8 mouse cellular contexts compared by ENCODE assay signal in the genomic region with DNA sequence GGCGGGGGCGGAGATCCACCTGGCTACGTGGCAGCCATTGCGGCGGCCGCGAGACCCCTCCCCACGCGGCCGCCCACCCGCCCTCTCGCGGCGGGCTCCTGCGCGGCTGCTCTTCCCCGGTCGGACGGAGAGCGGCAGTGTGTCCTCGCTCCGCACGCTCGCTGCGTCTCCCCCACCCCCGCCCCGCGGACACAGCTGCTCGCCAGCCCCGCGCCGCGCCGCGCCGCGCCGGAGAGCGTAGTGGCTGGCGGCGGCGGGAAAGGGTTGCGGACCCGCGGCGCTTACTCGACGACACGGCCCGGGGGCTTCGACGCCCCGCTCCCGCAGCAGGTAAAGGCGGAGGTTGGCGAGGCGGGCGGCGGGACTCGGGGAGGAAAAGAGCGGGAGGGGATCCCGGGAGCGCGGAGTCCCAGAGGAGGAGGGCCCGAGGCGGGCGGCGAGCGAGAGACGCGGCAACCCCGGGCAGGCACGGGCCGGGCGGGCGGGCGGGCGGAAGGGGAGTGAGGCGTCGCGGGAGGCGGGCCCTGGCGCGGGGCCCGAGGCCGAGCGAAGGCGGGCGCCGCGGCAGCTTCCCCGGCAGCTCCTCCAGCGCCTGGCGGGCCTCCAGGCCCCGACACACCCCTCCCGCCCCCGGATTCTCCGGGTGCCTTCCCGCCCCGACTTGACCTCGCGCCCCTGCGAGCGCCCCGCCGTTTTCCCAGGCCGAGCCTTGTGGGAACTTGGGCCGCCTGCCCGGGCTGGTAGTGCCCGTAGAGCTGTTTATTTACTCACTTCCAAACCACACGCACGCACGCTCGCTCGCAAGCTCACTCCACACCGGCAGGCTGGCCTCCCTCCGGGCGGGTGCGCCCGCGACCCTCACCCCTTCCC. TPM values are rescaled to one million over a fixed set of nuclear protein-coding genes. Genes with fewer than 3 reads are reported as not detected.
A peak's percentile ranks its signal among the peaks of the same experiment; 100 is the strongest.
DNase-seq lines count a peak whose midpoint lies in the region; ATAC-seq and TF ChIP-seq lines count a peak whose summit lies in the region.

No protein-coding gene starts in this region.

- no peaks in the 10 kb centered on the region for H3K9me3 ChIP-seq in forebrain, embryonic 12.5 days
- no peaks in the 10 kb centered on the region for H3K9me3 ChIP-seq in heart, postnatal 0 days (replicated peaks; ENCODE audit: control insufficient read depth, low read length)
- H3K9me3 ChIP-seq in liver, embryonic 16.5 days (replicated peaks; ENCODE audit: control insufficient read depth, low read length): no peaks in the 10 kb centered on the region
- no peaks in the 10 kb centered on the region for H3K9me3 ChIP-seq in neural tube, embryonic 12.5 days
- H3K9me3 ChIP-seq in stomach, postnatal 0 days (ENCODE audit: control insufficient read depth, low read length): no peaks in the 10 kb centered on the region

- H3K4me1 ChIP-seq in forebrain, embryonic 12.5 days: peaks cover 21% of the 10 kb centered on the region
- peaks cover 11% of the 10 kb centered on the region for H3K4me1 ChIP-seq in heart, postnatal 0 days (ENCODE audit: control insufficient read depth, insufficient read depth)
- peaks cover 17% of the 10 kb centered on the region for H3K4me1 ChIP-seq in liver, embryonic 16.5 days (ENCODE audit: control insufficient read depth, low read depth, low read length)
- H3K4me1 ChIP-seq in neural tube, embryonic 12.5 days: peaks cover 4% of the 10 kb centered on the region; the same call in 1 of the 2 replicates
- H3K4me1 ChIP-seq in stomach, postnatal 0 days (replicated peaks; ENCODE audit: control insufficient read depth, insufficient read depth): no peaks in the 10 kb centered on the region

- TF ChIP-seq EP300 in heart, postnatal 0 days (IDR thresholded peaks at IDR 0.05; ENCODE audit: low read depth): no peak
- TF ChIP-seq EP300 in stomach, postnatal 0 days (optimal IDR thresholded peaks at IDR 0.05): no peak

- TF ChIP-seq CTCF in heart, postnatal 0 days (IDR thresholded peaks at IDR 0.05; ENCODE audit: low read depth): peak; percentile 50
- TF ChIP-seq CTCF in stomach, postnatal 0 days (IDR thresholded peaks at IDR 0.05; ENCODE audit: low read depth): peak; percentile 71

- H3K27me3 ChIP-seq in forebrain, embryonic 12.5 days: no peaks in the 10 kb centered on the region
- no peaks in the 10 kb centered on the region for H3K27me3 ChIP-seq in heart, postnatal 0 days (ENCODE audit: control insufficient read depth, insufficient read depth, low read length)
- no peaks in the 10 kb centered on the region for H3K27me3 ChIP-seq in liver, embryonic 16.5 days (ENCODE audit: control insufficient read depth, insufficient read depth, low read depth, low read length)
- no peaks in the 10 kb centered on the region for H3K27me3 ChIP-seq in neural tube, embryonic 12.5 days (replicated peaks)
- no peaks in the 10 kb centered on the region for H3K27me3 ChIP-seq in stomach, postnatal 0 days (ENCODE audit: control insufficient read depth, insufficient read depth, low read length)

- H3K27ac ChIP-seq in forebrain, embryonic 12.5 days: peak overlapping the region; percentile 100
- H3K27ac ChIP-seq in heart, postnatal 0 days (ENCODE audit: low read depth): peak overlapping the region; percentile 100
- peak overlapping the region; percentile 97 for H3K27ac ChIP-seq in liver, embryonic 16.5 days (ENCODE audit: low read length)
- H3K27ac ChIP-seq in neural tube, embryonic 12.5 days: peak overlapping the region; percentile 100
- H3K27ac ChIP-seq in stomach, postnatal 0 days (replicated peaks): peak overlapping the region; percentile 100

- WGBS in forebrain, embryonic 12.5 days: under 1% methylated on average over 95 of the region's 121 CpGs
- WGBS in heart, postnatal 0 days: under 1% methylated on average over 58 of the region's 121 CpGs
- under 1% methylated on average over 59 of the region's 121 CpGs for WGBS in liver, embryonic 16.5 days (ENCODE audit: insufficient replicate concordance)
- under 1% methylated on average over 100 of the region's 121 CpGs for WGBS in neural tube, embryonic 12.5 days
- under 1% methylated on average over 70 of the region's 121 CpGs for WGBS in stomach, postnatal 0 days

- peak overlapping the region; percentile 68 for H3K4me2 ChIP-seq in forebrain, embryonic 12.5 days
- H3K4me2 ChIP-seq in heart, postnatal 0 days (ENCODE audit: low read depth, low read length): peak overlapping the region; percentile 77
- peak overlapping the region; percentile 98 for H3K4me2 ChIP-seq in liver, embryonic 16.5 days (ENCODE audit: low read depth, low read length)
- peak overlapping the region; percentile 82 for H3K4me2 ChIP-seq in neural tube, embryonic 12.5 days (replicated peaks)
- peak overlapping the region; percentile 68 for H3K4me2 ChIP-seq in stomach, postnatal 0 days (replicated peaks; ENCODE audit: low read depth)

- peak; percentile 90 for ATAC-seq in forebrain, embryonic 12.5 days (ENCODE audit: low FRiP score)
- peak; percentile 83 for ATAC-seq in heart, postnatal 0 days (ENCODE audit: insufficient read depth, low read depth)
- peak; percentile 78 for ATAC-seq in liver, embryonic 16.5 days (ENCODE audit: low read depth)
- ATAC-seq in neural tube, embryonic 12.5 days (ENCODE audit: low FRiP score, low read depth): peak; percentile 92
- peak; percentile 83 for ATAC-seq in stomach, postnatal 0 days (ENCODE audit: low FRiP score, low TSS enrichment)

- H3K36me3 ChIP-seq in forebrain, embryonic 12.5 days (replicated peaks): no peaks in the 10 kb centered on the region
- H3K36me3 ChIP-seq in heart, postnatal 0 days (replicated peaks; ENCODE audit: control insufficient read depth, insufficient read depth, low read length): 0 out of 2 replicates have a peak, but pooled peaks cover 4% of the 10 kb centered on the region
- no peaks in the 10 kb centered on the region for H3K36me3 ChIP-seq in liver, embryonic 16.5 days (ENCODE audit: control insufficient read depth, insufficient read depth)
- H3K36me3 ChIP-seq in neural tube, embryonic 12.5 days: no peaks in the 10 kb centered on the region
- H3K36me3 ChIP-seq in stomach, postnatal 0 days (ENCODE audit: control insufficient read depth, insufficient read depth, low read length): no peaks in the 10 kb centered on the region

- peak overlapping the region; percentile 99 for H3K9ac ChIP-seq in forebrain, embryonic 12.5 days
- H3K9ac ChIP-seq in heart, postnatal 0 days (replicated peaks; ENCODE audit: low read depth, low read length): peak overlapping the region; percentile 100
- peak overlapping the region; percentile 93 for H3K9ac ChIP-seq in liver, embryonic 16.5 days (ENCODE audit: low read depth, low read length)
- peak overlapping the region; percentile 99 for H3K9ac ChIP-seq in neural tube, embryonic 12.5 days
- peak overlapping the region; percentile 96 for H3K9ac ChIP-seq in stomach, postnatal 0 days (ENCODE audit: low read length)

- peak; percentile 39 to 48 for DNase-seq in CD8-positive naive resting alpha-beta T cell, adult 2 months (ENCODE audit: low read depth in 2 of 2, low spot score in 2 of 2)
- peak; percentile 43 for DNase-seq in c-Kit-positive CD71-negative TER-119-negative erythroid progenitor cells, embryonic 14.5 days (ENCODE audit: low read depth)
- peak; percentile 79 for DNase-seq in heart, postnatal 0 days (ENCODE audit: low spot score)
- peak; percentile 85 to 91 for DNase-seq in kidney, postnatal 4 days
- DNase-seq in stomach, postnatal 0 days (ENCODE audit: low spot score): peak; percentile 93

- H3K4me3 ChIP-seq in forebrain, embryonic 12.5 days (replicated peaks): peak overlapping the region; percentile 92
- H3K4me3 ChIP-seq in heart, postnatal 0 days (ENCODE audit: low read depth, low read length): peak overlapping the region; percentile 99
- H3K4me3 ChIP-seq in liver, embryonic 16.5 days (ENCODE audit: low read depth, low read length): peak overlapping the region; percentile 80
- peak overlapping the region; percentile 90 for H3K4me3 ChIP-seq in neural tube, embryonic 12.5 days
- peak overlapping the region; percentile 82 for H3K4me3 ChIP-seq in stomach, postnatal 0 days (ENCODE audit: low read depth, low read length)

RNA-seq across cellular contexts. Expression of a gene that starts 0.8 kb away (rescaled TPM):
- polyA plus RNA-seq in forebrain, embryonic 12.5 days (2016; fragmentation: Nextera tagmentation; extraction: Ambion mirVana): 42.1 and 43.5 TPM in 2 replicates
- 10.5 and 18.6 TPM in 2 replicates for total RNA-seq in heart, postnatal 0 days (2014; rRNA removed; ENCODE audit: low replicate concordance)
- polyA plus RNA-seq in heart, postnatal 0 days (2015; fragmentation: Nextera tagmentation; extraction: Ambion mirVana): 6.0 and 8.0 TPM in 2 replicates
- 7.4 and 7.5 TPM in 2 replicates for polyA plus RNA-seq in liver, embryonic 16.5 days (2015; fragmentation: Nextera tagmentation; extraction: Ambion mirVana)
- 24.0 and 26.5 TPM in 2 replicates for polyA plus RNA-seq in neural tube, embryonic 12.5 days (2016; fragmentation: Nextera tagmentation; extraction: Ambion mirVana)
- 5.7 and 6.0 TPM in 2 replicates for polyA plus RNA-seq in stomach, postnatal 0 days (2015; fragmentation: Nextera tagmentation; extraction: Ambion mirVana)

Comparison
In these comparisons a context has a peak if more than half of its experiments do, and no peak if none do; other contexts are left out.
1. Peak in every context shown above with its lines: DNase-seq, ATAC-seq, H3K4me3 ChIP-seq and H3K27ac ChIP-seq.
2. DNase-seq: peak in every context shown above with its lines; median percentile 93 in stomach, postnatal 0 days; 88 in kidney, postnatal 4 days; 79 in heart, postnatal 0 days; 44 in CD8-positive naive resting alpha-beta T cell, adult 2 months; 43 in c-Kit-positive CD71-negative TER-119-negative erythroid progenitor cells, embryonic 14.5 days.